Mouse (Mus musculus) cerebellum, adult 2 months (tissue): ENCODE data around the gene Usp11.
A peak's percentile ranks its signal among the peaks of the same experiment; 100 is the strongest.

Experiments
- CTCF ChIP-seq: fragments of 200-500 bp; IDR thresholded peaks from 2 replicates; pipeline ENCODE4 v1.5.1; 2011; ENCODE audit warnings: low read depth, mild to moderate bottlenecking, control low read depth, low read length, moderate library complexity, borderline replicate concordance; ENCODE audit not compliant: insufficient read depth
- POLR2A ChIP-seq: fragments of 200-500 bp; IDR thresholded peaks from 2 replicates; pipeline ENCODE4 v1.6.1; 2011; ENCODE audit warnings: low read length, control low read depth, borderline replicate concordance; ENCODE audit not compliant: insufficient read depth

DNA sequence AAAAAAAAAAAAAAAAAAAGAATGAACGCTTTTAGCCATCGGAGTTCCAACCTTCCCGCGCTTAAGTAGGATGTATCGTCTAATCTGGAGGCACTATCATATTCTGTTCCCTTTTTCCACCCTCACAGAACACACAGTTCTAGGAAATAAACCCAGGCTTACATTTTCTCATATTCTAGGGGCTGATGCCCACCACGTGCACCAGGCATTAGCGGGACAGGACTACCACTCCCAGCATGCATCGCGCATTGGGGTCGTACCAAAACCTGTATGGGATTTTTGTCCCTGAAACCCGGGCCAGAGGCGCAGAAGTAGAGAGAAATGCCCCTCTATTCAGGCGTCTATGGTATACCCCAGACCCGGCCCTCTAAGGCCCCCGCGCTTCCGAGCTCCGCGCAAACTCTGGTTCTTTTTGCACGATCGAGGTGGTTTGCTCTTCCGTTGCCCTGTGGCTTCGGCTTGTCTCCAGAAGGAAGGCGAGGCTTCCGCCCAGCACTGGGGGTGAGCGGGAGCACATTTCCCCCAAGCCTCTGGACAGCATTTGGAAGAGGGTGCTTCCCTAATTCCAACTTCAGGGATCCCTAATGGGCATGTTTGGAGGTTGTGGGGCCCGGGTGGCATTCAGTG lies 45.6 kb upstream of the Usp11 start, which contains the start of gene Uba1:
- TF ChIP-seq CTCF: no peak
- TF ChIP-seq POLR2A: 0 out of 2 replicates have a peak, but pooled peaks have one; percentile 15
